Mouse (Mus musculus) NIH3T3 (cell line): ENCODE results near the gene Slc30a3.
A peak's percentile ranks its signal among the peaks of the same experiment; 100 is the strongest.
"Not testable (repeated sequence)": the region's sequence is repeated elsewhere in the genome, so short reads cannot be mapped to it uniquely, and the experiment has no call there.

Experiments used
- DNase-seq: peaks from one replicate; pipeline ENCODE4 v3.0.0-alpha.2; 2012; ENCODE audit warnings: low read depth

Slc30a3 gene

GRCm38 (mm10) chr5:31048763-31049641 is 59.0 kb downstream of the Slc30a3 start, which contains the start of gene Slc5a6:
Slc5a6 (minus strand) TSS chr5:31048924.
- peak; percentile 86 for DNase-seq

GRCm38 (mm10) chr5:31047848-31048762 is 59.9 kb downstream of the Slc30a3 start, which contains the start of gene Atraid:
Atraid (plus strand) TSS chr5:31048312.
- DNase-seq = peak; percentile 100

GRCm38 (mm10) chr5:31047074-31047473 is 61.0 kb downstream of the Slc30a3 start:
- no peak for DNase-seq

GRCm38 (mm10) chr5:31046416-31046815 is 61.6 kb downstream of the Slc30a3 start:
- DNase-seq = no peak

- no peak for DNase-seq
These were observed 69.7 kb downstream of the Slc30a3 start for GRCm38 (mm10) chr5:31038171-31038845.

- not testable (repeated sequence) for DNase-seq
These were observed 71.5 kb downstream of the Slc30a3 start for GRCm38 (mm10) chr5:31036556-31036955.
